Mouse (Mus musculus) Patski (cell line): ENCODE measurements around the gene Pck1. TPM values are rescaled to one million over a fixed set of nuclear protein-coding genes. Genes with fewer than 3 reads are reported as not detected.

Experiments
- ATAC-seq: fragments of 100-300 bp; one replicate; pipeline ENCODE4 v1.8.0; 2021
- CTCF ChIA-PET: fragments of 350-600 bp; sonication (Branson Sonifier 250); formaldehyde crosslinking; loops from one replicate; lab custom pipeline; 2022; ENCODE audit warnings: inconsistent platforms; lab: Charles Lee
- POLR2A ChIA-PET: fragments of 350-600 bp; sonication (Branson Sonifier 250); formaldehyde crosslinking; loops from one replicate; lab custom pipeline; 2022; ENCODE audit warnings: antibody characterized with exemption, inconsistent platforms; lab: Charles Lee
- DNase-seq: peaks from one replicate; pipeline ENCODE4 v3.0.0-alpha.2; 2011; ENCODE audit warnings: low read depth, low spot score
- H3K27me3 ChIP-seq: fragments of 371-371 bp; one replicate; pipeline ENCODE4 v1.5.1; 2021
- CTCF ChIP-seq: fragments of 100-300 bp; IDR thresholded peaks from one replicate; pipeline ENCODE4 v1.5.1; 2021
- in situ Hi-C: fragments of 300-500 bp; cut with MboI; formaldehyde crosslinking; loops from 3 replicates; pipeline ENCODE4 v1.11.1; 2018; ENCODE audit warnings: low pct_unique_long_range_greater_than_20kb, mixed read lengths
- polyA plus RNA-seq: library from polyadenylated mRNA; unstranded; gene quantifications from one replicate; pipeline ENCODE4 v1.2.3, GENCODE M21; 2021

The Pck1 gene
- polyA plus RNA-seq, 1 experiment from 2014 or later: not detected

- H3K27me3 ChIP-seq: peaks cover 32% of the 10 kb centered on the region
- DNase-seq (no peak), ATAC-seq (no peak)
- ChIA-PET CTCF (interaction anchor here (1.5 kb wide), 1 partner anchor 380 kb away, joined by 4 read pairs; no protein-coding TSS in a partner anchor), POLR2A (no interaction called here)
- in situ Hi-C loops: loop anchor here (5.0 to 25.0 kb wide), 3 partner anchors 75 to 1705 kb away; partner anchors contain the start of gene Gnas
- TF ChIP-seq CTCF: no peak
These were observed 29.1 kb downstream of the Pck1 start for GRCm38 (mm10) chr2:173181901-173182300.

- ChIA-PET CTCF (interaction anchor here (1.5 kb wide), 1 partner anchor 379 kb away, joined by 4 read pairs; no protein-coding TSS in a partner anchor), POLR2A (no interaction called here)
- peaks cover 23% of the 10 kb centered on the region for H3K27me3 ChIP-seq
- in situ Hi-C loops: loop anchor here (5.0 to 25.0 kb wide), 3 partner anchors 75 to 1705 kb away; partner anchors contain the start of gene Gnas
- no peak for TF ChIP-seq CTCF
- ATAC-seq (no peak), DNase-seq (no peak)
These were observed 29.9 kb downstream of the Pck1 start for GRCm38 (mm10) chr2:173182796-173183195.

GRCm38 (mm10) chr2:173183311-173183710 lies 30.5 kb downstream of the Pck1 start:
- in situ Hi-C loops: loop anchor here (5.0 to 25.0 kb wide), 3 partner anchors 76 to 1704 kb away; partner anchors contain the start of gene Gnas
- H3K27me3 ChIP-seq: peaks cover 21% of the 10 kb centered on the region
- DNase-seq (no peak), ATAC-seq (no peak)
- ChIA-PET CTCF (interaction anchor here (1.0 kb wide), 1 partner anchor 47 kb away, joined by 3 read pairs; no protein-coding TSS in a partner anchor), POLR2A (no interaction called here)
- no peak for TF ChIP-seq CTCF

DNA sequence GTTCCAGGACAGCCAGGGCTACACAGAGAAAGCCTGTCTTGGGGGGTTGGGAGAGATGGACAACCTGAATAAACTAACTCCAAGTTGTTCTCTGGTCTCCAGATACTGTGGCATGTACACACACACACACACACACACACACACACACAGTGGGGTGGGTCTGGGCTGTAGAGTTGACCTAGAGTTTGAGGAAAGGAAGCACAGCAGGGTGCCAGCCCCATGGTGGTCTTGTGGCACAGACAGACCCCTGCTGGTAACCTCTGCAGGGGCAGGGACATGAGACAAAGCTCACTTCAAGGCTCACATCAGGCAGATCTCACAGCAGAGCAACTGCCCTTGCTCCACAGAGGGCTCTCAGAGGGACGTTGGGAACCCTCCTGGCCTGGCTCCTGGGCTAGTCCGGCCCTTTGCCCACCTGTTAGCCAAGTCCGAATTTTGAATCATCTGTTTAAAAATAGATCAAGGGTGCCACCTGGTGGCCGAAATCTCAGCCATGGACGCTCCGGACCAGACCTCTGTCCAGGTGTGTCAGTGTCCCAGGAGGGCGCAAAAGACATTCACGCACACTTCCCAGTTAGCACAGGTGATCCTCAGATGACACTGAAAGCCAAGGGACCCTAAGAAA lies 31.1 kb downstream of the Pck1 start:
- ChIA-PET CTCF (interaction anchor here (1.0 to 1.1 kb wide), 2 partner anchors 47 to 378 kb away, joined by 3 read pairs; no protein-coding TSS in a partner anchor), POLR2A (no interaction called here)
- H3K27me3 ChIP-seq: peaks cover 18% of the 10 kb centered on the region
- ATAC-seq (no peak), DNase-seq (no peak)
- in situ Hi-C loops: loop anchor here (5.0 to 25.0 kb wide), 3 partner anchors 77 to 1703 kb away; partner anchors contain the start of gene Gnas
- no peak for TF ChIP-seq CTCF

DNA sequence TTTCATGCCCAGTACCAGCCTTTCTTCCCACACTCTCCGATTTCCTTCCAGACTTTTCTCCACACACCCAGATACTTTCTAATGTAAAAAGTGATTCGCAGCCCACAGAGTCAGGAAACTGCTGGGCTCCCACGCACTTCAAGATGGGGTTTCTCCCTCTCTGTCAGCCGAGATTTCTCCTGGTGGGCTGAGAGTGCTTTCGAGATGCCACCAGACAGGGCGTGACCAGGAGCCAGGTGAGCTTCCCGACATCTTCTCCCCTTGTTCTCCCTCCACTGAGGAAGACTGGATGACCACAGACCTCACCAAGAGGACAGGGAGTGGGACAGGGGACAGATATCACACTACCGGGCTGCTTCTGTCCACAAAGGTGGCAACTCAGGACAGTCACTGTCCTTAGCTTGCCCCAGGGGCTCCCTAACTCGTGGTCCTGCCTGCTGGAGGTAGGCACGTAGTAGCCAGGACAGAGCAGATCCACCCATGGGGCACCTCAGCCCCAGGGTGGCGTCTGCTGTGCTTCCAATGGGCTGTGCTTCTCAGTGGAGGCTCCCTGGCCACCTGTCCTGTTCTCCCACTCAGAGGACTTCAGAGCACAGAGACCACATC lies 31.7 kb downstream of the Pck1 start:
- in situ Hi-C loops: loop anchor here (5.0 to 25.0 kb wide), 3 partner anchors 77 to 1703 kb away; partner anchors contain the start of gene Gnas
- POLR2A ChIA-PET: no interaction called here
- DNase-seq: no peak
- no peak for ATAC-seq
- TF ChIP-seq CTCF: no peak
- peaks cover 13% of the 10 kb centered on the region for H3K27me3 ChIP-seq
- CTCF ChIA-PET: interaction anchor here (1.0 to 2.0 kb wide), 3 partner anchors 48 to 377 kb away, joined by 3 to 9 read pairs (median 3); no protein-coding TSS in a partner anchor

GRCm38 (mm10) chr2:173185282-173185681 lies 32.4 kb downstream of the Pck1 start:
- no peak for TF ChIP-seq CTCF
- H3K27me3 ChIP-seq: peaks cover 6% of the 10 kb centered on the region
- DNase-seq: no peak
- ChIA-PET CTCF (interaction anchor here (0.9 to 2.5 kb wide), 5 partner anchors 78 to 376 kb away, joined by 4 to 9 read pairs (median 8); no protein-coding TSS in a partner anchor), POLR2A (no interaction called here)
- ATAC-seq: no peak
- in situ Hi-C loops: loop anchor here (25.0 kb wide), 2 partner anchors 1102 to 1702 kb away; partner anchors contain the start of gene Gnas

- ATAC-seq (peak; percentile 23), DNase-seq (no peak)
- no peak for TF ChIP-seq CTCF
- H3K27me3 ChIP-seq: peaks cover 3% of the 10 kb centered on the region
- ChIA-PET POLR2A (interaction anchor here (0.5 kb wide), 1 partner anchor 121 kb away, joined by 3 read pairs; no protein-coding TSS in a partner anchor), CTCF (interaction anchor here (0.7 to 2.5 kb wide), 12 partner anchors 29 to 377 kb away, joined by 3 to 9 read pairs (median 4); no protein-coding TSS in a partner anchor)
- in situ Hi-C loops: loop anchor here (25.0 kb wide), 2 partner anchors 1101 to 1701 kb away; partner anchors contain the start of gene Gnas
These were observed 33.4 kb downstream of the Pck1 start for GRCm38 (mm10) chr2:173186047-173186943.

GRCm38 (mm10) chr2:173187182-173187855 lies 34.5 kb downstream of the Pck1 start:
- in situ Hi-C loops: loop anchor here (25.0 kb wide), 2 partner anchors 1100 to 1700 kb away; partner anchors contain the start of gene Gnas
- DNase-seq (no peak), ATAC-seq (no peak)
- TF ChIP-seq CTCF: no peak
- H3K27me3 ChIP-seq: peaks cover 3% of the 10 kb centered on the region
- POLR2A ChIA-PET: no interaction called here
- CTCF ChIA-PET: interaction anchor here (1.5 to 2.5 kb wide), 4 partner anchors 33 to 376 kb away, joined by 4 to 8 read pairs (median 8); no protein-coding TSS in a partner anchor

GRCm38 (mm10) chr2:173194796-173195195 lies 41.9 kb downstream of the Pck1 start:
- peaks cover 21% of the 10 kb centered on the region for H3K27me3 ChIP-seq
- DNase-seq (no peak), ATAC-seq (no peak)
- no peak for TF ChIP-seq CTCF
- in situ Hi-C loops: loop anchor here (5.0 to 25.0 kb wide), 3 partner anchors 353 to 1693 kb away; partner anchors contain the start of gene Gnas
- POLR2A ChIA-PET: no interaction called here
- CTCF ChIA-PET: no interaction called here
